ENCODE assay signal across 8 mouse cellular contexts in genomic region chr7:130001064-130001463, GRCm38 (mm10).
A peak's percentile ranks its signal among the peaks of the same experiment; 100 is the strongest.
DNase-seq lines count a peak whose midpoint lies in the region; ATAC-seq and TF ChIP-seq lines count a peak whose summit lies in the region.

No protein-coding gene starts in this region.

- no peaks in the 10 kb centered on the region for H3K9me3 ChIP-seq in heart, embryonic 14.5 days (ENCODE audit: control insufficient read depth, low read length)
- no peaks in the 10 kb centered on the region for H3K9me3 ChIP-seq in midbrain, embryonic 15.5 days
- H3K9me3 ChIP-seq in midbrain, embryonic 14.5 days (ENCODE audit: control insufficient read depth, low read length): no peaks in the 10 kb centered on the region
- H3K9me3 ChIP-seq in stomach, postnatal 0 days (ENCODE audit: control insufficient read depth, low read length): no peaks in the 10 kb centered on the region

- TF ChIP-seq CTCF in stomach, postnatal 0 days (IDR thresholded peaks at IDR 0.05; ENCODE audit: low read depth): no peak

- H3K36me3 ChIP-seq in heart, embryonic 14.5 days (ENCODE audit: control insufficient read depth, insufficient read depth, low read length): no peaks in the 10 kb centered on the region
- no peaks in the 10 kb centered on the region for H3K36me3 ChIP-seq in midbrain, embryonic 15.5 days (replicated peaks)
- H3K36me3 ChIP-seq in midbrain, embryonic 14.5 days (ENCODE audit: control insufficient read depth, insufficient read depth, low read length): no peaks in the 10 kb centered on the region
- no peaks in the 10 kb centered on the region for H3K36me3 ChIP-seq in stomach, postnatal 0 days (ENCODE audit: control insufficient read depth, insufficient read depth, low read length)

- H3K4me2 ChIP-seq in heart, embryonic 14.5 days (ENCODE audit: low read length): 0 out of 2 replicates have a peak overlapping the region, but pooled peaks have one; percentile 6
- H3K4me2 ChIP-seq in midbrain, embryonic 15.5 days: 0 out of 2 replicates have a peak overlapping the region, but pooled peaks have one; percentile 11
- no peak overlapping the region for H3K4me2 ChIP-seq in midbrain, embryonic 14.5 days (ENCODE audit: low read length)
- peak overlapping the region; percentile 3; the same call in 1 of the 2 replicates for H3K4me2 ChIP-seq in stomach, postnatal 0 days (replicated peaks; ENCODE audit: low read depth)

- DNase-seq in heart, postnatal 4 days: no peak
- no peak for DNase-seq in midbrain, embryonic 14.5 days
- peak; percentile 15 to 20 for DNase-seq in layer of hippocampus, postnatal 25 days (ENCODE audit: extremely low spot score in 1 of 2, low spot score in 1 of 2)
- no peak for DNase-seq in stomach, postnatal 0 days (ENCODE audit: low spot score)
- no peak for DNase-seq in thymus, adult 18-20 months
- DNase-seq in spleen, postnatal 10 days (ENCODE audit: low spot score in 2 of 2): no peak

- no peak overlapping the region for H3K4me3 ChIP-seq in heart, embryonic 14.5 days (ENCODE audit: control insufficient read depth in 1 of 2, insufficient read depth in 1 of 2, low read depth in 1 of 2, low read length in 2 of 2)
- H3K4me3 ChIP-seq in midbrain, embryonic 15.5 days: no peak overlapping the region
- no peak overlapping the region for H3K4me3 ChIP-seq in midbrain, embryonic 14.5 days (replicated peaks; ENCODE audit: low read depth, low read length)
- no peak overlapping the region for H3K4me3 ChIP-seq in stomach, postnatal 0 days (ENCODE audit: low read depth, low read length)

- H3K27me3 ChIP-seq in heart, embryonic 14.5 days (ENCODE audit: control insufficient read depth, insufficient read depth, low read length): no peaks in the 10 kb centered on the region
- 0 out of 2 replicates have a peak, but pooled peaks cover 3% of the 10 kb centered on the region for H3K27me3 ChIP-seq in midbrain, embryonic 15.5 days (replicated peaks)
- no peaks in the 10 kb centered on the region for H3K27me3 ChIP-seq in midbrain, embryonic 14.5 days (ENCODE audit: control insufficient read depth, insufficient read depth, low read length)
- no peaks in the 10 kb centered on the region for H3K27me3 ChIP-seq in stomach, postnatal 0 days (ENCODE audit: control insufficient read depth, insufficient read depth, low read length)

- ATAC-seq in heart, embryonic 14.5 days (ENCODE audit: insufficient number of reproducible peaks, insufficient read depth, low FRiP score, low read depth): no peak
- no peak for ATAC-seq in midbrain, embryonic 15.5 days (replicated peaks)
- no peak for ATAC-seq in midbrain, embryonic 14.5 days (ENCODE audit: low FRiP score, low TSS enrichment)
- ATAC-seq in stomach, postnatal 0 days (ENCODE audit: low FRiP score, low TSS enrichment): no peak

- H3K27ac ChIP-seq in heart, embryonic 14.5 days (replicated peaks in 1 of 2; ENCODE audit: control insufficient read depth in 1 of 2, insufficient read depth in 1 of 2, low read depth in 2 of 2, low read length in 2 of 2): 0 out of 4 replicates have a peak overlapping the region, but pooled peaks of 1 of the 2 experiments have one; percentile 42
- no peak overlapping the region; the same call in 1 of the 2 replicates for H3K27ac ChIP-seq in midbrain, embryonic 15.5 days
- H3K27ac ChIP-seq in midbrain, embryonic 14.5 days (replicated peaks; ENCODE audit: low read depth, low read length): no peak overlapping the region
- peak overlapping the region; percentile 61 for H3K27ac ChIP-seq in stomach, postnatal 0 days (replicated peaks)

- TF ChIP-seq EP300 in stomach, postnatal 0 days (optimal IDR thresholded peaks at IDR 0.05): no peak

- peaks cover 8 to 10% of the 10 kb centered on the region in 2 experiments for H3K4me1 ChIP-seq in heart, embryonic 14.5 days (ENCODE audit: control insufficient read depth in 2 of 2, insufficient read depth in 2 of 2, low read length in 2 of 2)
- peaks cover 11% of the 10 kb centered on the region for H3K4me1 ChIP-seq in midbrain, embryonic 15.5 days
- H3K4me1 ChIP-seq in midbrain, embryonic 14.5 days (ENCODE audit: control insufficient read depth, insufficient read depth, low read length): no peaks in the 10 kb centered on the region
- H3K4me1 ChIP-seq in stomach, postnatal 0 days (replicated peaks; ENCODE audit: control insufficient read depth, insufficient read depth): peaks cover 5% of the 10 kb centered on the region

- 42% methylated on average over 10 of the region's 10 CpGs for WGBS in heart, embryonic 14.5 days
- WGBS in midbrain, embryonic 15.5 days: 48% methylated on average over 10 of the region's 10 CpGs
- 66% methylated on average over 10 of the region's 10 CpGs for WGBS in midbrain, embryonic 14.5 days
- WGBS in stomach, postnatal 0 days: 41% methylated on average over 10 of the region's 10 CpGs

- peak overlapping the region; percentile 21; the same call in 1 of the 2 replicates for H3K9ac ChIP-seq in heart, embryonic 14.5 days (ENCODE audit: low read length)
- no peak overlapping the region for H3K9ac ChIP-seq in midbrain, embryonic 15.5 days
- H3K9ac ChIP-seq in midbrain, embryonic 14.5 days (replicated peaks; ENCODE audit: low read length): no peak overlapping the region
- no peak overlapping the region for H3K9ac ChIP-seq in stomach, postnatal 0 days (ENCODE audit: low read length)

Comparison
In these comparisons a context has a peak if more than half of its experiments do, and no peak if none do; other contexts are left out.
1. DNase-seq: peak in layer of hippocampus, postnatal 25 days (2 of 2); none in heart, postnatal 4 days (single experiment), midbrain, embryonic 14.5 days (single experiment), stomach, postnatal 0 days (single experiment), thymus, adult 18-20 months (0 of 2) and spleen, postnatal 10 days (0 of 2).